Mouse (Mus musculus): ENCODE measurements around the gene Ccser1.
"Not testable (repeated sequence)": the region's sequence is repeated elsewhere in the genome, so short reads cannot be mapped to it uniquely, and the experiment has no call there.

Gene Ccser1

DNA sequence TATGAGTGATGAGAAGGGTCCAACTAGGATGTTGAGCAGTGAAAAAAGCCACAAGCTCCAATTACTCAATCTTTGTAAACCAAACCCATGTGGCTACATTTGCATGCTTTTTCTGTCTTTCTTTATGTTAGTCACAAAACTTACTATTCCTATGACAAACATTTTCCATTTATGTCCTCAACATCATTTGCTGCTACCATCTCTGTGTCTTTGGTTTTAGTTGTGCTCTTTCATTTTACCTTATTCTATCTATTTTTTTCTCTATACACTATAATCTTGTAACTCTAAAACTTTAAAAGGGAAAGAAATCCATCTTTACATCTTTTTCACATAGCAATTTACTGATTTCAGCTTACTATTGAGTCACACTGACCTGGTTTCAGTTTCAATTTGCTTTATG is 834.2 kb downstream of the Ccser1 start:
- DNase-seq (ENCODE audit: low spot score in 2 of 2): no peak

DNA sequence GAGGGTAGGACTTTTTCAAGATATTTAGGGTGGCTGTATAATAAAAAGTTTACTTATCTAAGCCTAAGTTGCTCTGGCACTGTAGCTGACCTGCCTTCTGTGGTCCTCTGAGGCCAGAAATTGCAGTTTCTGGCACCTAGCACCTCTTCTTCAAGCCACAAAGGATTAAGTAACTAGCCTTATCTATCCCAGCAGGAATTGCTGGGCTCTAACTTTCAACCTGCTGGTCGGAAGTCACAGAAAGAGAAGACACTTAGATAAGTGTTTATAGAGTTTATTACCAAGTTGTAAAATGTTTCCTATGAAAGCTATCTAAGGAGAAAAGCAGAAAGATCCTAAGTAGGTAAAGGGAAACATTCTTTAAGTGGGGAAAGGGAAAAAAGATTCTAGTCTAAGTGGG is 864.3 kb downstream of the Ccser1 start:
- no peak for DNase-seq (ENCODE audit: low spot score in 2 of 2)

DNA sequence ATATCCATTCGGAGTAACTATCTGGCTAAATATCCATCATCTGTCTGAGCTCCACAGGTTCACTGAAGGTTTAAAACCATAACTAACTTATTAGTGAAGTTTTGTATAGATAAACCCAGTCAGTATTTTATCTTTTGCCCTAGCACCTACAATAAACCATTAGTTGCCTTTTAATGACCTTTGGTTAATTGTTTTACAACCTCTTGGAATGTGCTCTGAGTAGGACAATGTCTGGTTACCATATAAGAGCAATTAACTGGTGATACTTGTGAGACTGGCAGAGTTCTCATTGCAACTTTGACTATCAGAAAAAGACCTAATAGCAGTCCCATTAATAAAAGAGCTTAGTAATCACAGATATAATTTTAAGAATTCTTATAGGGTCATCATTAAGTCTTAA is 864.9 kb downstream of the Ccser1 start:
- not testable (repeated sequence) for DNase-seq (ENCODE audit: low spot score in 2 of 2)

DNA sequence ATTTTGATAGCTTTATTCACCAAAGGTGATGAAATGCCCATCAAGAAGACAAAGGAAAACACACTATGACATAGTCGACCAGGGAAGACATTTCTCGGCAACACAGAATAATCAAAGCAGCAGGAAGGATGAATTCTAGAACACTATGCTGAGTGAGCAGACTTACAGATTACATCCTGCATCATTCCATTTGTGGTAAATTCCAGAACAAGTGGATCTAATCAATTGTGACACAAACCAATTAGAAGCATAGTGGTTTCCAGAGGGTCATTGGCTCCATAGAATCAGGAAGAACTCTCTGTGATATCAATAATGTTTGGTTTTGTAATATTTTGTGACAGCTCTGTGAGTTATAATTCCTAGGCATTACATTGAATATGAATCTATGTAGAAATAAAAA is 875.2 kb downstream of the Ccser1 start:
- no peak for DNase-seq (ENCODE audit: low spot score in 2 of 2)

DNA sequence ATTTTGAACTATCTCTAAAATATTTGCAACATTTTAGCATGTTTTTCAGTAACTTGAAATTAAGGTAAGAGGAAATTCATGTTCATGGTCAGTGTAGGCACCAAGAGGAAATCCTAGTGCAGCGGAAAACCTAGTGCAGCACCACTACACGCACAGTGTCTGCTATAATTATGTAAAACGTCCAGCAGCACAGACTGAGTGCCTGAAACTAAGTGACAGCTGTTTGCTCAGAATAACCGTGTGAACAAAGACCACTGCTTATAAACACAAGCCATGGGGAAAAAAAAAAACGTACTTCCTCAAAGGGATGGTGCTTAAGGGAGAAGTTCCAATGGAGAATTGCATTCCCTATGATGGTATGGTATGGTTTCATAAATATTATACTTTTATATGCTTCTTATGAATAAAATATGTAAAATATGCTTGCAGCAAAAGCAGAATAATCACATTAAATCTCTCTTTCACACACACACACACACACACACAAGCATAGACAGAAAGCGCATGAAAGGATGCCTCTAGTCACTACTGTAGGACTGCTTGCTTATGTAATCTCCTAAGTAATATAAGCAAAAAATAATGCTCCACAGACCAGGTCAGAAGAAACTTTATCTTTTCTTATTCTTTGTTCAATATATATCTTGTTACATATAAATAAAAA is 886.4 kb downstream of the Ccser1 start:
- no peak for DNase-seq (ENCODE audit: low spot score in 2 of 2)

DNA sequence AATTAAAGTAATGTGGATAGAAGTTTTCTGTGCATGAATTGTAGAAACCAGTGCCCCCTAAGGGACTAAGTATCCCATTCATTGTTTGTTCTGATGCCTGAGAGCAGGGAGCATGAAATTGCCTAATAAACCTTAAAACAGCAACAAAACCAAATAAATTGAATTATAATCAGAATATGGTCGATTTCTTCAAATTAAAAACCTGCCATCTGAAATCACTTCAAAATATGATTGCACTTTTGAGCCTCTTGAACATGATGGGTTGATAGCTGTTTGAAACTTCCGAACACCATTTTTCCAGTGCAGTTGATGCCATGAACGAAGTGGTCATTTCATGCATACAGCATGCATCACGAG is 886.9 kb downstream of the Ccser1 start:
- no peak for DNase-seq (ENCODE audit: low spot score in 2 of 2)

DNA sequence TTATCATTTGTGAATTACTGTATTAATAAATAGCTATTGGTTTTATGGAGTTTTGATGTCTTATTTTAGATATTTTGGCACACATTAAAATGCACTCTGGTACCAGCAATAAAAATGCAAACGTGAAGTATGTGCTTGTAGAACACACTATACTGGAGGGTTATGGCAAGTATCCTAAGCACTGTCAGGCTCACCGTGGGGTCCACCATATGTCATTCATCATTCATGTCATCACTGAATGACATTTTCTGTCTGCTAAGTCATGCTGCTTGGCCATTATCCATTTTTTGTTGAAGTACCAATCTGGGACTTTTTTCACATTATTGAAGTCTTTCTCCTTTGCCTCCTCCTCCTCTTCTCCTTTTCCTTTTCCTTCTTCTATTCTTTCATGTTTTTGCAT is 925.3 kb downstream of the Ccser1 start:
- DNase-seq (ENCODE audit: low spot score in 2 of 2): no peak

DNA sequence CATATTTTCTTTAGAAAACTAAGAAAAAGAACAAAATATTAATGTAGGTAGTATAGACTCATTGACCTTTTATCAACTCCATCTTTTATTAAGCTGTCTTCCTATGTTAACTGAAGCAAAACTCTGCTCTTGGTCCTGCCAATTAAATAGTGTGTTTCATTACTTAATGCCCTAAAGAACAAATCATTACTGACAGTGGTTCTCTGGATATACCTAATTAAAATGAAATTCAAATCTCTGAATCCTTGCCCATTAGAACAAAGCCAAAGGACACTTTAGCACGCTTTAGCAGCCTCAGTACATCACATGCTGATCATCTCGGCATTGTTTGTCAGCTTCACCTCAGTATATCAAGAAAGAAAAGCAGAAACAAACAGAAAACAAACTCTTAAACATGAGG is 952.4 kb downstream of the Ccser1 start:
- no peak for DNase-seq (ENCODE audit: low spot score in 2 of 2)

DNA sequence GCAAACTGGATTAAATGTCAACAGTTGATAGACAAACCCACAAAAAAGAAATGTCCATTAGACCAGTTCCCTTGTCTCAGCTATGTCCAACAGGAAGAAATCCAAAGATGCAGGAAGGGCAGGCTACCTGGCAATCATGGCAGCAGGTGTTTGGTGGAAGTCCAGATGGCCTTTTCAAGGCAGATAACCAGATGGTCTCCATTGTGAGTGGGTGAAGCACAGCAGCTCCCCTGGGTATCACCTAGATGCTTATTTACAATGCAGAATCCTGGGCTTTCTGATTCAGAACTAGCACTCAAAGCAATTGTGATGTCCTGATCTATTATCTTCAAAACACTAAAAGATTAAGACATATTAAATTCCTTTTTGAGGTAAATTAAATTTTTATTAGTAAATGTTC is 980.2 kb downstream of the Ccser1 start:
- DNase-seq (ENCODE audit: low spot score in 2 of 2): no peak

DNA sequence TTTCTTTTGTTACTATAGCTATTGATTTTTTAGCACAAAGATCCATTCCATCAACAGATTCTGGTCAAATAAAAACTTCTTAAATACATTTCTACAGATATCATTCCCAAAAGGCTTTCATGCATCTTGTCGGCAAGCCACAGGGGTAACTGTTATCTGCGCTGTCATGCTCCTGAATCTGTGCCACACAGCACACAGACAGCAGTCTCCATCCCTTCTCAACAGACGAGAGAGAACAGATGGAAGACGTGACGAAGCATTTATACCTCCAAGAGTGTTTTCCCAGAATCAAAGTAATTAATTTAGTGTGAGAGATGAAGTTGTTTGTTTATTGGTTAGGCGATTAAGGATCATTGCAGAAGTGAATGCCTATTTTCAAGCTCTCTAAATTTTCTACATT is 982.5 kb downstream of the Ccser1 start:
- DNase-seq (ENCODE audit: low spot score in 2 of 2): no peak

DNA sequence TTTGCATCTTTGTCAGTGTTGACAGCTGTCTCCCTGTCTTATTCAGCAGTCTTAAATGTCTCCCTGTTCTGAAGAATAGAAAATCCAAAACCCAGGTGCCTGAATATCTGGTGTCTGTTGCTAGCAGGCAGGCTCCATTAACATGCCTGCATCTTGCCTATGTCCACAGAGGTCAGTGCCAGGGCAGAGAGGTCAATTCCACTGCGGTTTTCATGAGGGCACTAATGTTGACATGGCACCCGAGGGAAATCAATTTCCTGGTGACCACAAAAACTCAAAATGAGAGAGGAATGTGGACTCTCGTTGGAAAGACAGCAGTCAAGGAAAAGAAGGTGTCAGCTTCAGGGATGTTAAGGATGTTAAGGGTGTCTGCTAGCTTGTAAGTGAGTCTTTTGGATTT is 983.7 kb downstream of the Ccser1 start:
- no peak for DNase-seq (ENCODE audit: low spot score in 2 of 2)

DNA sequence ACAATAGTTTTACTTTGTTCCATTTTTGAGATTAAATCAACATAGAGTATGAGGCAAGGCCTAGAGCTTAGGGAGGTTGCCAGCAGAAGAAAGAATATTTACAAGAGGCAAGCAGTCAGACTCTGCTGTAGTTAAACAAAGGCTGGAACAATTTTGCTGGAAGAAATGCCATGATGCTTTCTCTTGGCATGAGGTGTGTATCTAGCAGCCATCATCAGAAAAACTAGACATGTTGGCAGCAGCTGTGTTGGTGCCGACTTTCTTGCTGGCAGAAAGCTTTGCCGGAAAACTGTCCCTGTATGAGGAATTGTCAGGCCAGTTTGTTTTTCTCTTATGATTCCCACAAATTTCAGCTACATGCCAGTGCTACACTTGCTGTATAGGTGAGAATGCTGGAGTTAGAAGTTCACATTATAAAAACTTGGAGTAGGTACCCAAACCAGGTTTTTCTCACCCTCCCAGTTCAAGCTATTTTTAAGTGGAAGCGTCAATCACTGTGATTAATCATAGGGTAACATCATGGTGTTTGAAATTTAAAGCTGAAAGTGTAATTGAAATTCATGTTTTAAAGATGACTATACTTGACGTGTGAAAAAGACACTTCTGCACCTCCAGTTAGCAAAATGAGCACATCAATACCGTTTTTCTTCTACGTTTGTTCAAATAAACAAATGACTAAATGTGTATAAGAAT is 1016.5 kb downstream of the Ccser1 start:
- no peak for DNase-seq (ENCODE audit: low spot score in 2 of 2)

DNA sequence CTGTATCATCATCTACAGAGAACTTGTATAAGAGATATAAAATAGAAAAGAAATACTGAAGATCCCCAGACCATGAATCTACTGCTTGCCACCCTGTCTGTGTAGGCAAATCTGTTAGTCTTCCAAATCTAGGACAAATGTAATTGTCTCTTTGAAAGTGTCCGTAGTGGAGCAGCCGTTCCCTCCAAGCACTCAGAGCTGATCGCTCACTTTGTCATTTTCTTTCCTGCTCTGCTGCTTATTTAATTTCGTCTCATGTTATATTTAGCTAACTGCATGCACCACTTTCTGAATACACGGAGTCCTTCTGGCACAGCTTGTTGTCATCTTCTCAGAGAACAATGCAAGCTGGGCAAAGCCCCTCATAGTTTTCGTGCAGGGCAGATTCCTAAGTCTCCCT is 1018.6 kb downstream of the Ccser1 start:
- no peak for DNase-seq (ENCODE audit: low spot score in 2 of 2)

DNA sequence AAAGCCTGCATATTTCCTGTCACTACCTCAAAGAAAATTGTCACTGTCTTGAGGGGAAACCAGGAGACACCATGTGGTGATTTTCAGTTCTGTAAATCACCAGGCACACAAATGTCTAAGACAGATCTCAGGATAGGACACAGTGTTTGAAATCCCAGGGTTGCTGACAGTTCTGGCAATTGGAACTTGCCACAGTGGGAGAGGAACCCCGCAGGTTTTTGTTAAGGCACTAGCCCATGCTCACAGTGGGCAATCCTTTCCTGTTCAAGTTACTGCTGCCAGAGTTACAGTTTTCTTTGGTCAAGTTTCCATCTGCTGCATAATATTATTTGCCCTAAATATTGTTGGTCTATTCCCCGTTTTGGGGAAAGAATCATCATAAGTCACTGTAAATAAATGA is 1024.9 kb downstream of the Ccser1 start:
- DNase-seq (ENCODE audit: low spot score in 2 of 2): no peak

DNA sequence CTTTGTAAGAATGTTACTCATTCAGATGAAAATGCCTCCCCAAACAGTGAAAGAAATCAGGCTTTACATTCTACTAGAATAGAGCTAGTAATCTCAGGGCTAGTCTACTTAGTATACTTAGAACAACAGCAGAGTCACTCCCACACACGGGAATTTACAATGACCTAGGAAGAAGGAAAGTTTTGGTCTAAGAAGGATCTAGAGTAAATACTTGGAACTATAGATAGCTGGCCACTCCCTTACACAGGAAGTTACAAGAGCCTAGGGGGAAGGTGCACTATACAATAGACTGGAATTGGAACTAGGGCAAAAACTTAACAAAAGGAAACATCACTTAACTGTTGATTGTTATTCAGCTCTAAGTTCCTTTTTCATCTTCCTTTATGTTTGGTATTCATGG is 1041.7 kb downstream of the Ccser1 start:
- no peak for DNase-seq (ENCODE audit: low spot score in 2 of 2)

DNA sequence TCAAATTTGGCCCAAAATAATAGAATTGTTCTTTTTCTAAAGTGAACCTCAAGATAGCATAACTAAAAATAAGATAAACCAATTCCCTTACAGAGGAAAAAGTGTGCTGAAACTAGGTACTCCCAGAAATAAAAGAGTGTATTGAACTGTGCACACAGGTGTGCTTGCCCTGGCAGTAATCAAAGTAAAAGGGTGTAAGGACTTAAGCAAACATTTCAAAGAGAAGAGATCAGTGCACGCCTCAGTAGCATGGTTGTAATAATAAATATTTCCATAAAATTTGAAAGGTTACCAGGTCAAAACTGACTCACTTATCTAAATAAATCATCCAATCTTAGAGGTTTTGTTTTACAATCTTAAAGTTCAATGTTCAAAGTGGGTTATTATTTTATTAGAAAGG is 1083.8 kb downstream of the Ccser1 start:
- no peak for DNase-seq (ENCODE audit: low spot score in 2 of 2)

DNA sequence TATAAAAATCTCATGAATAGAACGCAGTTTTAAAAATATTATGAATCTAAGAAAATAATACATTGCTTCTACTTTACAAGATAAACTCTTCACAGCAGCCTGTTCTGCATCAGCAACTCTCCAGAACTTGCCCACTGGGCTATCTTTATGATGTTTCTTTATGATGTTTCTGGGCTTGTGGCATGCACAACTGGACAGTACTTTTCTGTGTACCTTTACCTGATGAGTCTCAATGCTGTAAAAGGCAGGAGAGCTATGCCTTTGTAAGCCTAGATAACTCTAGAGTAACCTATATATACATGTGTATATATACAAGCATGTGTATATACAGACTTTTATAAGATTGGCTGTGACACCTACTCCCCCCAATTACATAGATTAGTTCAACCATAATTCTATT is 1084.4 kb downstream of the Ccser1 start:
- no peak for DNase-seq (ENCODE audit: low spot score in 2 of 2)

DNA sequence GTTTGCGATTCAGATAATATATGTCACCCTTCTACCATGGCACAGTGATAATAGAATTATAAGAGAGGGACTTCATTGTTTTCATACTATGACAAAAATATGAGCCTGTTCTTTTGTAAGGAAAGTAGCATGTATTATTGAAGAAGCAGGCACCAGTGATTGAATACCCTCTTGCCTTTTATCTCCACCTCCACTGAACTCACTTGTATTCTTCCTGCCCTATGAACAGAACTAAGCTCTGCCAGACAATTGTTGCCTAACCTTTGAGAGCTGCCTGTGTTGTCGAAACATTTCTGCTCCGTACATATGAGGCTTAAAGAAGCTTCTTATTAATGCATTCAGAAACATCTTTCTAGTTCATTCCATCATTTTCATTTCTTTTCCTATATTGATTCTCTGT is 1101.1 kb downstream of the Ccser1 start:
- DNase-seq (ENCODE audit: low spot score in 2 of 2): no peak

DNA sequence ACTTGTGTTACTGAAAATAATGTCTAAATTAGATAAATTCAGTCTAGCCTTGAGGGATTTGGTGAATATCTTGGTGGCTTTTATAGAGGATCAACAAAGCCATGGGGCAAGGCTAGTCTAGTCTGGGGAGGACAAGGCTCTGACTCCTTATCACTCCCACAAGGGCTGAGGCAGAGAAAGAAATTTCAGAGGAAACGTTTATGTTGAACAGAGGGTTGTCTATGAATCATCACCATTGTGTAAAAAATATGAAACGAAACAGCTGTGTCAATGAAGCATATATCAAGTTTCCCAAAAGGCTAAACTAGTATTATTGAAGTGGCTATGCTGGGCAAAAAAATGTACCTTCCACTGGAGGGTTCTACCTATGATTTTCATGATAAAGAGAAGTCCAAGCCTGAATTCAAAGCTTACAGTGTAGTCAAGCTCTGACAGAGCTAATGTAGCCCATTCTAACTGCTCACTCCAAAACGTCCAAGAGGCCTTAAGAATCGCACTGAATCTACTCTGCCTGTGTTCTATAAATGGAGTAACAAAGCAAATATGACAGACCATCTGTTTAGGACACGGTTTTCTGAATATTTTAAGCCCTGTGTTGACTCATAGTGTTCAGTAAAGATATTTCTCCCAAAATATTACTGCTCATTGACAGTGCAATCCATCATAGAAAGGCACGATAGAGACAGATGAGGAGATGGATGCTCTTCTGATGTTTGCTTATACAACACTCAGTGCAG is 1121.6 kb downstream of the Ccser1 start:
- DNase-seq (ENCODE audit: low spot score in 2 of 2): no peak

DNA sequence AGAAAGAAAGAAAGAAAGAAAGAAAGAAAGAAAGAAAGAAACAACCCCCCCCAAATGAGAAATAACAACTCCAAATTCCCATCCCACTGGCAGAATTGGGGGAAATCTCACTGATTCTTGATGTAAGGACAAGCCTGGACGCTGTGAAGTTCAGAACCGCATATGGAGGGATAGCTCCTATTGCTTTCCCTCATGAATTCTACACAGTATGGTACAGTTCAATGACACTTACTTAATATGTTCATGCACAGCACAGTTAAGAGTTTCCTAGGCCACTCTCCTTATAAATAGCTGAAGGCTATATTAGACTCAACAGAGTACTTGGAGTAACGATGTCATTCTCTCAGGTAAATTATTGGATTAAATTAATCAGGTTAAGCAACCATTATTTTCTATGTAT is 1138.5 kb downstream of the Ccser1 start:
- no peak for DNase-seq (ENCODE audit: low spot score in 2 of 2)

DNA sequence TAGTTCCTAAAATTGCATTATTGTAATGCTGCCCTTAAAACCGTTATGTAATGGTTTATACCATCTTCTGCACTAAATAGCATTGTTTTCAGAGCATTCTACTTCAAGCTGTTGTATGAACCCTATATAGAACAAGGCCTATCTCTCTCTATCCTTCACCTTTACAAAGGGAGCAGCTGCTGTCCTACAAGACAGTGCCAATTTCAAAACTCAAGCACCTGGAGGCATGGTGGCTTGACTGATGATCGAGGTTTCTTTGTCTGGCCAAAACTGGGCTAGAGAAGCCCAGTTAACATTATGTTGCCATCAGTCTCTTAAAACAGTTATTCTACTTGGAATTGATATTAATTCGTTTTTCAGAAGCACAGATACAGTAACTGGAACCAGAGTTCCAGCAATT is 1160.2 kb downstream of the Ccser1 start:
- DNase-seq (ENCODE audit: low spot score in 2 of 2): no peak

DNA sequence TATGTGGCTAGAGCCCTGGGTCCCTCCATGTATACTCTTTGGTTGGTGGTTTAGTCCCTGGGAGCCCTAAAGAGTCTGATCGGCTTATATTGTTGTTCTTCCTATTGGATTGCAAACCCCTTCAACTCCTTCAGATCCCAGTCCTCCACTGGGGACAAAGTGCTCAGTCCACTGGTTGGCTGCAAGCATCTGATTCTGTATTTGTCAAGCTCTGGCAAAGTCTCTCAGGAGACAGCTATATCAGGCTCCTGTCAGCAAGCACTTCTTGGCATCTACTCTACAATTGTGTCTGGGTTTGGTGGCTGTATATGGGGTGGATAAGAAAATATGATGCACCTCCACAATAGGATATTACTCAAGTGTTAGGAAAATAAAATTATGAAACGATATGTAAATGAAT is 1187.7 kb downstream of the Ccser1 start:
- DNase-seq (ENCODE audit: low spot score in 2 of 2): no peak

Measured in natural killer cell, adult 2 months (primary cell).